In genomic region chr15:85822011-85822359, GRCm38 (mm10) we compare ENCODE assay signal across 8 mouse cellular contexts. TPM values are rescaled to one million over a fixed set of nuclear protein-coding genes. Genes with fewer than 3 reads are reported as not detected.
DNase-seq lines count a peak whose midpoint lies in the region; ATAC-seq and TF ChIP-seq lines count a peak whose summit lies in the region.

No protein-coding gene starts in this region.

- H3K36me3 ChIP-seq in heart, postnatal 0 days (replicated peaks; ENCODE audit: control insufficient read depth, insufficient read depth, low read length), result no peaks in the 10 kb centered on the region
- H3K36me3 ChIP-seq in embryonic facial prominence, embryonic 11.5 days (replicated peaks; ENCODE audit: control insufficient read depth, insufficient read depth, low read depth, low read length), result no peaks in the 10 kb centered on the region
- H3K36me3 ChIP-seq in intestine, embryonic 14.5 days (ENCODE audit: control insufficient read depth, insufficient read depth, low read length), result no peaks in the 10 kb centered on the region
- no peaks in the 10 kb centered on the region for H3K36me3 ChIP-seq in midbrain, embryonic 16.5 days (ENCODE audit: control insufficient read depth, insufficient read depth, low read length)

- no peak for DNase-seq in heart, postnatal 0 days (ENCODE audit: low spot score)
- no peak for DNase-seq in heart, postnatal 10 days
- DNase-seq in embryonic facial prominence, embryonic 11.5 days (ENCODE audit: low spot score), result peak; percentile 47
- DNase-seq in intestine, embryonic 14.5 days (ENCODE audit: low spot score), result no peak
- DNase-seq in layer of hippocampus, adult 11-12 months (ENCODE audit: low spot score), result no peak
- DNase-seq in MN1 (ENCODE audit: low spot score), result no peak
- no peak for DNase-seq in layer of hippocampus, adult 9-11 months

- H3K27ac ChIP-seq in heart, postnatal 0 days (ENCODE audit: low read depth), result no peak overlapping the region
- no peak overlapping the region for H3K27ac ChIP-seq in embryonic facial prominence, embryonic 11.5 days (replicated peaks; ENCODE audit: low read depth, low read length)
- H3K27ac ChIP-seq in intestine, embryonic 14.5 days (ENCODE audit: low read depth), result no peak overlapping the region
- no peak overlapping the region for H3K27ac ChIP-seq in midbrain, embryonic 16.5 days (ENCODE audit: low read length)

- peaks cover 13% of the 10 kb centered on the region; the same call in 1 of the 2 replicates for H3K4me1 ChIP-seq in heart, postnatal 0 days (ENCODE audit: control insufficient read depth, insufficient read depth)
- H3K4me1 ChIP-seq in embryonic facial prominence, embryonic 11.5 days (ENCODE audit: control insufficient read depth, insufficient read depth, low read length), result no peaks in the 10 kb centered on the region
- H3K4me1 ChIP-seq in intestine, embryonic 14.5 days (replicated peaks; ENCODE audit: control insufficient read depth, insufficient read depth, low read length), result no peaks in the 10 kb centered on the region
- peaks cover 3% of the 10 kb centered on the region; the same call in 1 of the 2 replicates for H3K4me1 ChIP-seq in midbrain, embryonic 16.5 days (ENCODE audit: control insufficient read depth, insufficient read depth, low read length)

- H3K4me3 ChIP-seq in heart, postnatal 0 days (ENCODE audit: low read depth, low read length), result peak overlapping the region; percentile 51
- H3K4me3 ChIP-seq in embryonic facial prominence, embryonic 11.5 days (ENCODE audit: low read depth, low read length), result peak overlapping the region; percentile 49
- peak overlapping the region; percentile 37 for H3K4me3 ChIP-seq in intestine, embryonic 14.5 days (ENCODE audit: low read depth, low read length)
- H3K4me3 ChIP-seq in midbrain, embryonic 16.5 days (ENCODE audit: low read depth, low read length), result peak overlapping the region; percentile 42

- H3K27me3 ChIP-seq in heart, postnatal 0 days (ENCODE audit: control insufficient read depth, insufficient read depth, low read length), result peaks cover 14% of the 10 kb centered on the region; the same call in 1 of the 2 replicates
- H3K27me3 ChIP-seq in embryonic facial prominence, embryonic 11.5 days (ENCODE audit: control insufficient read depth, insufficient read depth, low read length), result peaks cover 2% of the 10 kb centered on the region; the same call in 1 of the 2 replicates
- H3K27me3 ChIP-seq in intestine, embryonic 14.5 days (replicated peaks; ENCODE audit: control insufficient read depth, insufficient read depth, low read length), result 0 out of 2 replicates have a peak, but pooled peaks cover 11% of the 10 kb centered on the region
- H3K27me3 ChIP-seq in midbrain, embryonic 16.5 days (ENCODE audit: control insufficient read depth, insufficient read depth, low read depth, low read length), result no peaks in the 10 kb centered on the region; the same call in none of the 2 replicates

- peak overlapping the region; percentile 93 for H3K4me2 ChIP-seq in heart, postnatal 0 days (ENCODE audit: low read depth, low read length)
- H3K4me2 ChIP-seq in embryonic facial prominence, embryonic 11.5 days (ENCODE audit: low read depth, low read length), result peak overlapping the region; percentile 98
- H3K4me2 ChIP-seq in intestine, embryonic 14.5 days (ENCODE audit: low read length), result peak overlapping the region; percentile 74
- peak overlapping the region; percentile 71 for H3K4me2 ChIP-seq in midbrain, embryonic 16.5 days (ENCODE audit: low read length)

- ATAC-seq in heart, postnatal 0 days (ENCODE audit: insufficient read depth, low read depth), result peak; percentile 64
- ATAC-seq in embryonic facial prominence, embryonic 11.5 days (replicated peaks; ENCODE audit: insufficient number of reproducible peaks, low FRiP score, low TSS enrichment, low read depth), result no peak
- peak; percentile 74 for ATAC-seq in intestine, embryonic 14.5 days (replicated peaks; ENCODE audit: low FRiP score, low TSS enrichment, low read depth)
- 0 out of 2 replicates have a peak, but pooled peaks have one; percentile 48 for ATAC-seq in midbrain, embryonic 16.5 days

- peak overlapping the region; percentile 70 for H3K9ac ChIP-seq in heart, postnatal 0 days (replicated peaks; ENCODE audit: low read depth, low read length)
- peak overlapping the region; percentile 85 for H3K9ac ChIP-seq in embryonic facial prominence, embryonic 11.5 days (replicated peaks; ENCODE audit: low read length)
- H3K9ac ChIP-seq in intestine, embryonic 14.5 days (ENCODE audit: low read length), result peak overlapping the region; percentile 58
- H3K9ac ChIP-seq in midbrain, embryonic 16.5 days (ENCODE audit: low read depth, low read length), result peak overlapping the region; percentile 57; the same call in 1 of the 2 replicates

- WGBS in heart, postnatal 0 days, result 21% methylated on average over 4 of the region's 4 CpGs
- WGBS in embryonic facial prominence, embryonic 11.5 days, result 13% methylated on average over 4 of the region's 4 CpGs
- 16% methylated on average over 4 of the region's 4 CpGs for WGBS in intestine, embryonic 14.5 days
- WGBS in midbrain, embryonic 16.5 days, result 9% methylated on average over 4 of the region's 4 CpGs

- intact Hi-C loops in heart, postnatal 10 days (cut with DNase I), result no loop called here

- no peak for TF ChIP-seq EP300 in heart, postnatal 0 days (IDR thresholded peaks at IDR 0.05; ENCODE audit: low read depth)

- TF ChIP-seq CTCF in heart, postnatal 0 days (IDR thresholded peaks at IDR 0.05; ENCODE audit: low read depth), result peak; percentile 19; the same call in 1 of the 2 replicates

- H3K9me3 ChIP-seq in heart, postnatal 0 days (replicated peaks; ENCODE audit: control insufficient read depth, low read length), result peaks cover 13% of the 10 kb centered on the region
- no peaks in the 10 kb centered on the region for H3K9me3 ChIP-seq in embryonic facial prominence, embryonic 11.5 days (replicated peaks; ENCODE audit: control insufficient read depth, low read length)
- H3K9me3 ChIP-seq in intestine, embryonic 14.5 days (ENCODE audit: control insufficient read depth, low read length), result peaks cover 3% of the 10 kb centered on the region; the same call in 1 of the 2 replicates
- no peaks in the 10 kb centered on the region for H3K9me3 ChIP-seq in midbrain, embryonic 16.5 days (replicated peaks; ENCODE audit: control insufficient read depth, low read length, poor library complexity, severe bottlenecking)

RNA-seq across cellular contexts. Expression of gene Pkdrej, which starts 0.5 kb away (rescaled TPM):
- 2.4 and 2.7 TPM in 2 replicates for total RNA-seq in heart, postnatal 0 days (2014; rRNA removed; ENCODE audit: low replicate concordance)
- polyA plus RNA-seq in heart, postnatal 0 days (2015; fragmentation: Nextera tagmentation; extraction: Ambion mirVana), result 0.54 and 0.66 TPM in 2 replicates
- 1 to 10 TPM; 2.3 to 2.9 TPM for total RNA-seq in heart, postnatal 10 days (2021)
- 0.11 TPM in 1 of 2 replicates, not detected in the other for polyA plus RNA-seq in embryonic facial prominence, embryonic 11.5 days (2014; fragmentation: Nextera tagmentation; extraction: Ambion mirVana)
- 0.36 and 0.37 TPM in 2 replicates for polyA plus RNA-seq in intestine, embryonic 14.5 days (2014; fragmentation: Nextera tagmentation; extraction: Ambion mirVana)
- polyA plus RNA-seq in midbrain, embryonic 16.5 days (2015; fragmentation: Nextera tagmentation; extraction: Ambion mirVana), result 0.05 TPM in 1 of 2 replicates, not detected in the other

RNA-seq across cellular contexts. Expression of gene Ttc38, which starts 10.1 kb away (rescaled TPM):
- total RNA-seq in heart, postnatal 0 days (2014; rRNA removed; ENCODE audit: low replicate concordance), result 11.6 and 14.7 TPM in 2 replicates
- polyA plus RNA-seq in heart, postnatal 0 days (2015; fragmentation: Nextera tagmentation; extraction: Ambion mirVana), result 6.9 and 7.6 TPM in 2 replicates
- 1 to 10 TPM; 7.5 to 8.5 TPM for total RNA-seq in heart, postnatal 10 days (2021)
- 3.2 and 3.8 TPM in 2 replicates for polyA plus RNA-seq in embryonic facial prominence, embryonic 11.5 days (2014; fragmentation: Nextera tagmentation; extraction: Ambion mirVana)
- 6.6 and 6.7 TPM in 2 replicates for polyA plus RNA-seq in intestine, embryonic 14.5 days (2014; fragmentation: Nextera tagmentation; extraction: Ambion mirVana)
- polyA plus RNA-seq in midbrain, embryonic 16.5 days (2015; fragmentation: Nextera tagmentation; extraction: Ambion mirVana), result 2.9 and 4.0 TPM in 2 replicates

RNA-seq across cellular contexts. Expression of gene Cdpf1, which starts 10.5 kb away (rescaled TPM):
- total RNA-seq in heart, postnatal 0 days (2014; rRNA removed; ENCODE audit: low replicate concordance), result 31.0 and 96.8 TPM in 2 replicates
- 45.9 and 49.9 TPM in 2 replicates for polyA plus RNA-seq in heart, postnatal 0 days (2015; fragmentation: Nextera tagmentation; extraction: Ambion mirVana)
- total RNA-seq in heart, postnatal 10 days (2021), result 10 to 100 TPM; 39.2 to 40.9 TPM
- 22.1 and 23.6 TPM in 2 replicates for polyA plus RNA-seq in embryonic facial prominence, embryonic 11.5 days (2014; fragmentation: Nextera tagmentation; extraction: Ambion mirVana)
- 38.5 and 38.7 TPM in 2 replicates for polyA plus RNA-seq in intestine, embryonic 14.5 days (2014; fragmentation: Nextera tagmentation; extraction: Ambion mirVana)
- 18.9 and 26.3 TPM in 2 replicates for polyA plus RNA-seq in midbrain, embryonic 16.5 days (2015; fragmentation: Nextera tagmentation; extraction: Ambion mirVana)

RNA-seq across cellular contexts. Expression of gene Gtse1, which starts 37.6 kb away (rescaled TPM):
- total RNA-seq in heart, postnatal 0 days (2014; rRNA removed; ENCODE audit: low replicate concordance), result 17.9 and 23.3 TPM in 2 replicates
- polyA plus RNA-seq in heart, postnatal 0 days (2015; fragmentation: Nextera tagmentation; extraction: Ambion mirVana), result 6.3 and 6.7 TPM in 2 replicates
- 1 to 10 TPM; 4.5 to 4.6 TPM for total RNA-seq in heart, postnatal 10 days (2021)
- 35.7 and 38.0 TPM in 2 replicates for polyA plus RNA-seq in embryonic facial prominence, embryonic 11.5 days (2014; fragmentation: Nextera tagmentation; extraction: Ambion mirVana)
- 25.8 and 27.4 TPM in 2 replicates for polyA plus RNA-seq in intestine, embryonic 14.5 days (2014; fragmentation: Nextera tagmentation; extraction: Ambion mirVana)
- 3.4 and 4.2 TPM in 2 replicates for polyA plus RNA-seq in midbrain, embryonic 16.5 days (2015; fragmentation: Nextera tagmentation; extraction: Ambion mirVana)

RNA-seq across cellular contexts. Expression of gene Trmu, which starts 57.1 kb away (rescaled TPM):
- 20.3 and 35.0 TPM in 2 replicates for total RNA-seq in heart, postnatal 0 days (2014; rRNA removed; ENCODE audit: low replicate concordance)
- 34.3 and 35.4 TPM in 2 replicates for polyA plus RNA-seq in heart, postnatal 0 days (2015; fragmentation: Nextera tagmentation; extraction: Ambion mirVana)
- total RNA-seq in heart, postnatal 10 days (2021), result 10 to 100 TPM; 30.5 to 32.9 TPM
- 30.7 and 31.6 TPM in 2 replicates for polyA plus RNA-seq in embryonic facial prominence, embryonic 11.5 days (2014; fragmentation: Nextera tagmentation; extraction: Ambion mirVana)
- 35.7 and 36.4 TPM in 2 replicates for polyA plus RNA-seq in intestine, embryonic 14.5 days (2014; fragmentation: Nextera tagmentation; extraction: Ambion mirVana)
- polyA plus RNA-seq in midbrain, embryonic 16.5 days (2015; fragmentation: Nextera tagmentation; extraction: Ambion mirVana), result 58.5 and 59.5 TPM in 2 replicates
